Mouse (Mus musculus) kidney, postnatal 0 days (tissue): ENCODE measurements around the gene Bcar3. TPM values are rescaled to one million over a fixed set of nuclear protein-coding genes. Genes with fewer than 3 reads are reported as not detected.

Source experiments
- ATAC-seq: fragments of 200-750 bp; cut with Nextera tagmentation; replicated peaks from 2 replicates; pipeline ENCODE4 v1.8.0; 2017; ENCODE audit warnings: low read depth, moderate number of reproducible peaks, moderate TSS enrichment, moderate library complexity; ENCODE audit not compliant: low FRiP score
- DNase-seq: peaks from one replicate; pipeline ENCODE4 v3.0.0-alpha.2; 2016; ENCODE audit warnings: low spot score
- H3K27ac ChIP-seq: fragments of 300-500 bp; sonication (generic); 2 replicates; pipeline ENCODE4 v1.5.1; 2014; ENCODE audit warnings: mild to moderate bottlenecking
- H3K27me3 ChIP-seq: fragments of 300-500 bp; sonication (generic); 2 replicates; pipeline ENCODE4 v1.6.1; 2014; ENCODE audit warnings: low read length, mixed read lengths; ENCODE audit not compliant: insufficient read depth
- H3K36me3 ChIP-seq: fragments of 300-500 bp; sonication (generic); 2 replicates; pipeline ENCODE4 v1.6.1; 2014; ENCODE audit warnings: low read length, mixed read lengths; ENCODE audit not compliant: insufficient read depth
- H3K4me1 ChIP-seq: fragments of 300-500 bp; sonication (generic); replicated peaks from 2 replicates; pipeline ENCODE4 v1.6.1; 2014; ENCODE audit warnings: antibody characterized with exemption, low read length, mixed read lengths; ENCODE audit not compliant: insufficient read depth
- H3K4me2 ChIP-seq: fragments of 300-500 bp; sonication (generic); 2 replicates; pipeline ENCODE4 v1.6.1; 2014; ENCODE audit warnings: mild to moderate bottlenecking, low read length, moderate library complexity, mixed read lengths
- H3K4me3 ChIP-seq: fragments of 300-500 bp; sonication (generic); replicated peaks from 2 replicates; pipeline ENCODE4 v1.5.1; 2014; ENCODE audit warnings: low read depth, low read length
- H3K9ac ChIP-seq: fragments of 300-500 bp; sonication (generic); 2 replicates; pipeline ENCODE4 v1.6.1; 2014; ENCODE audit warnings: low read depth, low read length
- H3K9me3 ChIP-seq: fragments of 300-500 bp; sonication (generic); replicated peaks from 2 replicates; pipeline ENCODE4 v1.6.1; 2016; ENCODE audit warnings: low read length, inconsistent platforms, mixed read lengths
- CTCF ChIP-seq: IDR thresholded peaks from 2 replicates; pipeline ENCODE4 v1.5.1; 2016; ENCODE audit warnings: antibody characterized with exemption, low read depth, mild to moderate bottlenecking, moderate library complexity
- WGBS: fragments of 180-500 bp; shearing (Covaris S2); extraction: QIAGEN DNeasy Blood & Tissue Kit; methylation state at CpG from one replicate; pipeline ENCODE4 v1.1.7; 2014; 5-methylcytosine and 5-hydroxymethylcytosine counted together
- polyA plus RNA-seq: library from polyadenylated mRNA; unstranded; fragments of >200 nt; fragmentation: Nextera tagmentation; extraction: Ambion mirVana; gene quantifications from 2 replicates; pipeline ENCODE4 v1.2.1, GENCODE M21; 2015

Gene Bcar3
- polyA plus RNA-seq, 1 experiment from 2014 or later = 18.8 TPM

DNA sequence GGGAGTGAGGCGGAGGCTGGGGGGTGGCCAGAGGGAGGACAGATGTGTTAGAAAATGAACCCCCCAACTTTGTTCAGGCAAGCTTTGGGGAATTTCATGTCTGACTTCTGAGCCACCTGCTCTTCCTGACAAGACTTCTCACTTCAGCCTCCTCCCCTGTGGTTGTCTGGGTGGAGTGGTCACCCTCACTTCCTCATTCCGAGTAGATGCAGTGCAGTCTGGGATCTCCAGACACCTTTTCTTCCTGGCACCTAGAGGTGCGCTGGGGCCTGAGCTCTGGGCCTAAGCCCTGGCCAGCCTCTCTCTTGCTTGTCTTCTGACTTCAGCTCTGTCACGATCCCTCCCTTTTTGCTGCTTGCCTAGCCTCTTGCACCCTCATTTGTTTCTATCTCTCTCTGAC lies 226.9 kb downstream of the Bcar3 start:
- H3K9me3 ChIP-seq = no peaks in the 10 kb centered on the region
- DNase-seq (no peak), ATAC-seq (no peak)
- no peak overlapping the region for H3K9ac ChIP-seq
- H3K4me1 ChIP-seq = 0 out of 2 replicates have a peak, but pooled peaks cover 4% of the 10 kb centered on the region
- H3K27ac ChIP-seq = no peak overlapping the region
- H3K4me3 ChIP-seq = no peak overlapping the region
- 86% methylated on average over 4 of the region's 4 CpGs for WGBS
- no peaks in the 10 kb centered on the region for H3K27me3 ChIP-seq
- no peak overlapping the region for H3K4me2 ChIP-seq
- TF ChIP-seq CTCF = no peak
- H3K36me3 ChIP-seq = peaks cover 6% of the 10 kb centered on the region; the same call in 1 of the 2 replicates

DNA sequence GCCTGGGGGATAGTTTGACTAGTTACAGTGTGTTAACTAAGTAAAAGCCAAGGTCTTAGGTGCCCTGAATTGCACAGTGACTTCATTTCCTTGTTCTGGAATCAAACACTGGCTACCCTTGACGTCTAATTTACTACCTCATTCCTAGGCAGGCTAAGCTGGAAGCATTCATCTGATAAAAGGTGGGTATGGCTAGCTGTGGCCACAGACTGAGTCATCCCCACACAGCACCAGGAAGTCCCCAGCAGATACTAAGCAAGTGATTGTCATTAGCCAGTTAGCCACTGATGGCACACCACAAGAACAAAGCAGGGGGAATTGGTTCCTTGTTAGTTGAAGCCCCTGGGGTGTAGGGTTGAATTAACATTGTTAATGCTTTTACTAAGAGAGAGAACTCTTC lies 227.4 kb downstream of the Bcar3 start:
- no peak overlapping the region for H3K4me2 ChIP-seq
- no peak for TF ChIP-seq CTCF
- DNase-seq (no peak), ATAC-seq (no peak)
- H3K36me3 ChIP-seq = peaks cover 6% of the 10 kb centered on the region; the same call in 1 of the 2 replicates
- no peaks in the 10 kb centered on the region for H3K9me3 ChIP-seq
- H3K9ac ChIP-seq = no peak overlapping the region
- H3K27me3 ChIP-seq = no peaks in the 10 kb centered on the region
- no peak overlapping the region for H3K4me3 ChIP-seq
- 36% methylated on average over 1 of the region's 1 CpGs for WGBS
- H3K4me1 ChIP-seq = 0 out of 2 replicates have a peak, but pooled peaks cover 4% of the 10 kb centered on the region
- H3K27ac ChIP-seq = no peak overlapping the region

DNA sequence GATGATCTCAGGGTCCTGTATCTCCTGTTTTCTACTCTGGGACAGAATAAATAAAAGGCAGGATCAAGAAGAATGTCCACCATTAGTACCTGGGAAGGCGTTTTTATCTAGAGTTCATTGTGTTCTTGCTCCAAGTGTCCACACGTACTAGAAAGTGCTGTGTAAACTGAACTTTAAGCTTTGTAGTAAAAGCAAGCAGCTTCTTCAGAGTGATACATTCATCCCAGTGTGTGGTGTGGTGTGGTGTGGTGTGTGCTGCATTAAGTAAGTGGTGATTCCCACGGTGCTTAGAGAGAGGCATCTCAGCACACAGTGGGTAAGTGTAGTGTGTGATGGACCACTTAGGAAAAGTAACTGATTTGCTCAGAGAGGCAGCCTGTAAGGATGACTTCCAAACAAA lies 234.5 kb downstream of the Bcar3 start:
- no peaks in the 10 kb centered on the region for H3K9me3 ChIP-seq
- DNase-seq = no peak
- WGBS = 74% methylated on average over 3 of the region's 3 CpGs
- ATAC-seq = no peak
- peaks cover 9% of the 10 kb centered on the region; the same call in 1 of the 2 replicates for H3K36me3 ChIP-seq
- H3K4me3 ChIP-seq = no peak overlapping the region
- no peak overlapping the region for H3K4me2 ChIP-seq
- H3K9ac ChIP-seq = no peak overlapping the region
- H3K27ac ChIP-seq = no peak overlapping the region
- H3K4me1 ChIP-seq = no peaks in the 10 kb centered on the region
- TF ChIP-seq CTCF = no peak
- H3K27me3 ChIP-seq = no peaks in the 10 kb centered on the region

DNA sequence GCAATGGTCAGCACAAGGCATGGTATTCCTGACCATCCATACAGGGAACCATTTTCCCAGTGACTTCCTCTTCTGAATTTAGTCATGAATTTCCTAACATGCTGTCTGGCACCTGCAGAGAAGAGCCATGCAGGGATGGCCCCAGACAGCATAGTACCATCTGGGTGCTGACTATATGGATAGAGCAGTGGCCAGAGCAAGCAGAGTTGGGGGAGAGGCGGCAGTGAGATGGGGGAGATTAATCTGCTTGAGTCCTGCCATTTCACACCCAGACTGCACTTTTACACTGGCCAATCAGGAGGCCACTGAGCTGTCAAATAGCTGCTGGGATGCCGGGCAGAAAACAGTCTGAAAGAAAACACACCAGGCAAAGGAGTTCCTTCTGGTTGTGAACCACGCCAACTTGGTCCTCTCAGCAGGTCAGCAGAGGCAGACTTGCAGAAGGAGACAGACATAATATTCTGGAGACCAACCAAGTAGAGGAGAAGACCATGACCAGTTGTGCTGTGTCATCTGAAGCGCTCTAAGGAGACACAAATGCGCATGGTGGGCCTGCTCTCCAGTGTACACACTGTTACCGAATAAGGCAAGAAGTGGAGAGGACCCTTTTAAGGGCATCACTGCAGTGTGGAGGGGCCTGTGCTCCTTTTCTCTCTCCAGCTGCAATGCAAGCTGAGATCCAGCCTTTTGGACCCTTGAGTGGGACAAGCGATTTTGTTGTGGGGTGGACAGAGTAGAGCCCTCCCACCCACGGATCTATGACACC lies 242.2 kb downstream of the Bcar3 start:
- H3K4me1 ChIP-seq = no peaks in the 10 kb centered on the region
- peaks cover 16% of the 10 kb centered on the region for H3K36me3 ChIP-seq
- no peak for TF ChIP-seq CTCF
- no peak overlapping the region for H3K27ac ChIP-seq
- no peak for DNase-seq
- 0 out of 2 replicates have a peak, but pooled peaks have one; percentile 33 for ATAC-seq
- no peaks in the 10 kb centered on the region for H3K9me3 ChIP-seq
- H3K4me3 ChIP-seq = no peak overlapping the region
- no peak overlapping the region for H3K4me2 ChIP-seq
- H3K9ac ChIP-seq = no peak overlapping the region
- H3K27me3 ChIP-seq = no peaks in the 10 kb centered on the region
- WGBS = 82% methylated on average over 8 of the region's 8 CpGs

DNA sequence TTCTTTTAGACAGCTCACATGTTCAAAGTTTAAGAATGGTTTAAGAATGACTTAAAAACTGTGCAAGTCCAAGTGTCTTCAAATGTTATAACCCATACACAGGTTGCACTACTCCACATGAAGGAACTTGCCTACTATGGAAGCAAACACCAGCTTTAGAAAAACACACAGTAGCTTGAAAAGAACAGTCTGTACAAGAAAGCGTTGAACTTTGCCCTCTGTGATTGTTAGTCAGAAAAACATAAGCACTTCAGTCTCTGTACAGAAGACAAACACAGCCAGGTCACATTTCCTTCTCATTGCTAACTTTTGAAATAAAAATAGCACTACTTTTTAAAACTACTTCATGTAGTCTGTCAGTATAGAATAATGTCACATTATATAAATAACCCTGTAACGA lies 244.9 kb downstream of the Bcar3 start:
- DNase-seq = peak; percentile 61
- H3K36me3 ChIP-seq = peaks cover 21% of the 10 kb centered on the region
- H3K4me3 ChIP-seq = no peak overlapping the region
- H3K9ac ChIP-seq = no peak overlapping the region
- TF ChIP-seq CTCF = no peak
- WGBS = 63% methylated on average over 2 of the region's 2 CpGs
- H3K4me1 ChIP-seq = no peaks in the 10 kb centered on the region
- no peaks in the 10 kb centered on the region for H3K9me3 ChIP-seq
- no peak for ATAC-seq
- H3K4me2 ChIP-seq = no peak overlapping the region
- no peaks in the 10 kb centered on the region for H3K27me3 ChIP-seq
- no peak overlapping the region for H3K27ac ChIP-seq

DNA sequence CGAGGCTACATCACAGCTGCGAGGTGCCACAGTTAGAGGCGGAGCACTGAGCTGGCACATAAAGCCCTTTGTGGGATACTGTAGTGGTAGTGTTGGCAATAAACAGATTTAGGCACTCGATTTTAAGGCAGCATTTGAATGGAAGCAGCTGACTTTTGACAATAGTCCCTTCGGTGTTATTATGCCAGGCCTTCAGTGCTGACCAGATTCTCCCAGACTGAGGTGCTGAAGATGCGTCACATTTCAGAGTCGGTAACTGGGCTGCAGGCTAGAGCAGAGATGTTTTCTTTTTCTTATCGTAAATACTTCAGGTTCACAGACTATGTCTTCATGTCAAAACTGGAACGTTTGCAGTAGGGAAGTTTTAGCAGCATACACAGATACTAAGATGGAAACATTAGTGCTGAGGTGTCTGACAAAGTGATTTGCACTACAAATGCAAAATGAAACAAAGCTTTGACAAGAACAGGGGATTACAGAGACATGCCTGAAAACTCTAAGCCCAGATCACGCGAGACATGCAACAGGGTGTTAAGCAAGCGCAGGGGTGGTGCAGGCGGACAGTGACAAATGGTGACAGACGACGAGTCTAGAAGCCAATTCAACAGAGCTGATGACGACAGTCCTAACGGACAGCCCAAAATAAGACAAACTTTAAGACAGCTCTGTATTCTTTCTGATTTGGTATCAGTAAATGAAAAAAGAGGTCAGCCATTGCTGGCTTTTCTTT lies 246.2 kb downstream of the Bcar3 start:
- DNase-seq = no peak
- H3K36me3 ChIP-seq = peaks cover 28% of the 10 kb centered on the region

More for the DNA sequence above, 246.2 kb downstream of the Bcar3 start:
- Histone ChIP-seq H3K9ac (no peak overlapping the region), H3K27ac (no peak overlapping the region), H3K4me3 (no peak overlapping the region), H3K4me1 (no peaks in the 10 kb centered on the region), H3K9me3 (no peaks in the 10 kb centered on the region), H3K27me3 (no peaks in the 10 kb centered on the region), H3K4me2 (no peak overlapping the region)
- no peak for ATAC-seq
- 70% methylated on average over 17 of the region's 17 CpGs for WGBS
- TF ChIP-seq CTCF = no peak
